Mouse (Mus musculus) retina, postnatal 7 days (tissue): Measurements from ENCODE around the gene Aatf.
"Not testable (repeated sequence)": the region's sequence is repeated elsewhere in the genome, so short reads cannot be mapped to it uniquely, and the experiment has no call there.

ENCODE experiments used
- DNase-seq: peaks from one replicate; pipeline ENCODE4 v3.0.0-alpha.2; 2012; ENCODE audit warnings: low read depth, low spot score

Gene Aatf

DNA sequence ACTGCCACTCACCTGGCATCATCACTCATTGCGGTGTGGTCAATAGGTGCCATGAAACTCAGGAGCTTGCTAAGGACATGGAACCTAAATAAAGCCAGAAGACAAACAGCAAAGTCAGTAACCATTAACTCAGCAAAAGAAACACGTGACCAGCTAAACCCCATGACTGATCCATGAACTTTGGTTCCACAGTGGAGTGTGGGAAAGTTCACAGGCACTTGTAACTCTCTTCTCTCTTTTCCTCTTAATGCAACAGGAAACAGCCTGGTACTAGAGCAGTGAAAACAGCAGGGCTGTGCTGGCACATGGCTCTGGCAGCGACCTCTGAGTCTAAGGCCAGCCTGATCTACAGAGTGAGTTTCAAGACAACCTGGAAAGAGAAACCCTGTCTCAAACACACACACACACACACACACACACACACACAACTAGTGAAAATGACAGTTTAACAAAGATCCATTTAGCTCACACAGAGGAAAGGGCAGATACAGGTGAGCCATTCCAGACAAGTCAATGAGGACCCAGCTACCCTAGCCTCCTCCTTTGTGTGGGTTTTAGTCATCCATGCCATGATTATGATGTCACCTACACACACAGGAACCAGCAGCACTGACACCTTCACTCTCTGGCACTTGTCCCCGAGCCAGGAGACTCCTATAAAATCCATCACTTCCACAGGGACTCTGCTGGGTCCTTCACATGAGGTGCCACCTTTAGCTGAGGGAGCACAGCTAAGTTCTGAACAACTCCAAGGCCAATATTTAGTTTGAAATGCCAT lies 70.6 kb downstream of the Aatf start:
- DNase-seq: no peak

DNA sequence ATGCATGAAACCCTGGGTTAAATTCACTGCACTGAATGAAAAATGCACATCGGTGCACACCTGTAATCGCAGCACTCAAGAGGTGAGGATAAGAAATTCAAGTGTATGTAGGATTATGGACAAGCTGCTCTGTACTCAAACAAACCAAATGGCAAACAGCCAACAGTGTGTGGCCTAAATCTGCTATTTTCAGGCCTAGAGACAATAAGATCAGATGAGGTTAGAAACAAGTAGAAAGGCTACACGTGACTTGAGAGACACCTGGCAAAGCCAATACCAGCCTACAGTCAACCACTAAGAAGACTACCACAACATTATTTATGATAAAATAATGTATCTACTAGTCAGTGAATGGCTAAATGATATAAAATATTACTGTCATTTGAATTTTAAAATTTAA lies 72.9 kb downstream of the Aatf start:
- no peak for DNase-seq

DNA sequence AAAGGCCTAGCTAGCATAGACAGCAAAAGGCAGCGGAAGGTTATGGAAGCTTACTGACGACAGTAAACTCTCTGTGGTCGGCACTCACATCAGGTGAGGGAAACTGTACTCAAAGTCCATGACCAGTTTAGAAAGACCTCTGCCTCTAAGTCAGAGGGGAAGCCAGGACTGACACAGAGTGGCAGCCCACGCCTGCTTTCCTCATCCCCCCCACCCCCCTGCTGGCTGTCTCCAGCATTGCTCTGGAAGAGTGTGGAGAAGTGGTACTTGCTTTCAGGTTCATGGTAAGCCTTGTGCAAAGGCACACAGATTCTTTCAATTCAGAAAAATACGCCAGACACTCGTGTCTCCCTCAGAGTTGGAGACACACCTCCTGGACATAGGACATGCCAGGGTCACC lies 78.4 kb downstream of the Aatf start:
- no peak for DNase-seq

DNA sequence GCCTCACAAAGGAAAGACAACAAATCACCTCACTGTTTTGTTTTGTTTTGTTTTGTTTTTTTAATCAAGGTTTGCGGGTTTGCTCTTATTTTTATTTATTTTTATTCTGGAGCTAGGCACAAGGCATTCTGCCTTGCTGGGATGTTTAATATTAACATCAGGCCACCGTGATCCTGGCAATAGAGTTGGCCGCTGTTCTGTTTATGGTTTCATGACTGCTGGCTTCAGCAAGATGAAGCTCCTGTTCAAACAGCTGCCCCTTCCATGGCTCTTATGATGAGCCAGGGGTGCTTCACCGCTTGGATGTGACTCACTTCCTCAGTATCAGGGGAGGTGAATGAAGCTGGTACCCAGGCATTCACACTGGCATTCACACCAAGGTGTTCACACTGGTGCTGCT lies 83.0 kb downstream of the Aatf start:
- no peak for DNase-seq

DNA sequence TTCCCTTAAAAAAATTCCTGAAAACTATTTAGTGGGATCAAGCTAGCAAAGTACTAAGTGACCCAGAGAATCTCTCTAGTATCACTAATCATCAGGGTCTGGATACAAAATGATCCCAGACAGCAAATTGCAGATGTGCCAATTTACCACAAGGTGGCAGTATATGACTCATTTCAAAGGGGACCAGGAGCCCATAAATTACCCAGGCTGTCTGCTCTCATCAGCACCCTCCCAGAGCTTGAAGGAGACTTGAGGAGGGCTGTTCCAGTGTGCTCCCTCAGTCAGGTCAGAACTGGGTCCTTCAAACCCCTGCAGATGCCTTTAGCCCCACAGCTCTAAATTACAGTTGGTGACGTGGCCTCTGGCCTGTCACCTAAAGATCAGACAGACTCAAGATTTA lies 83.7 kb downstream of the Aatf start:
- DNase-seq: peak; percentile 43

DNA sequence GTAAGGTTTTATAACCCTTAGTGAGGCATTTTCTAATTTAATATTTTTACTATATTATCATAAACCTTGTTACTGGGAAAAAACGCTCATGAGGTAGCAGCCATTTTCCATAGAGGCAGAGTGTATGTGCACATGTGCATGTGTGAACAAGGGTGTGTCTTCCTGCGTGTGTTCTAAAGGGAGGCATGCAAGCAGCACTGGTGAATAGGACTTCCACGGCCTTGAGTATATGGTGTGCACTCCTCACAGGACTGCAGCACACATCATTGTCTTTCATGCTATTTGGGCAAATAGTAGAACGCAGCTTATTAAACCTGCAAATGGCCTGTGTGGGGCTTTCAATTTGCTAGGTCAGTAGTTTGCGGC lies 86.7 kb downstream of the Aatf start:
- DNase-seq: no peak

DNA sequence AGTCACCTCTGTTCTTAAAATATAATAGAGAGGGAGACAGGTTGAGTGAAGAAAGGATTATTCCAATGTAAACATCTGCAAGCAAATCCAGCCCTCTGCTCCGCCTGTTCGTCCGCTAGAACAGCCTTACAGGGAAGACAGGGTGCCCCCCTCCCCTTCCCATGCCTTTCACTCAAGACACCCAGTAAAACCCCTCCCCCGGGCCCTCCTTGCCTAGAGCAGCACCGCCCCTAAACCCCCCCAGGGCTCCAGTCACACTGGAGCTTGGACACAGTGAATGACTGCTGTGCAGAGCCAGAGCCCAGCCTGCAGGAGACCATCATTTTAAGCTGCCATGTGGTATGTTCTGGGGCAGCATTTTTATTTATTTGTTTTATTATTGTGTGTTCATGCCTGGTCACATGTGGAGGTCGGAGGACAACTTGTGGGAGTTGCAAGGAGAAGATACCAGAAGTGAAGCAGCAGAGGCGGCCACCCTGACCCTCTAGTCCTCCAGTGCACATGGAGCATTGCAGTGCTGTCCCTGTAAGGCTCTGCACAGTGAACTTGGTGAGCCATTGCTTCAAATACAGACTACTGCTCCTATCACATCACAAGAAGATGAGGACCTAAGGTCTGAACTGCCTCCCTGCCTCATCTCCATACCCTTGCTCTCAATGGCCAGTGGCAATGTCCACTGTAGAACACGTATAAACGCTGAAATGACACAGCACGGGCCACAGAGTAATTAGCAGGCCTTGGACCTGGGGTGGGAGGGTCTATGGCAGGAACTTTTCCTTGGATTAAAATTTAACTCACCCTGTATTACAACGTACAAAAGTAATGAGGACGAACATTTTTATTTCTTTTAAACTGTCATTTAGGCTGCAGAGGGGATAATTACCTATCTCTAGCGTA lies 87.3 kb downstream of the Aatf start:
- DNase-seq: no peak

DNA sequence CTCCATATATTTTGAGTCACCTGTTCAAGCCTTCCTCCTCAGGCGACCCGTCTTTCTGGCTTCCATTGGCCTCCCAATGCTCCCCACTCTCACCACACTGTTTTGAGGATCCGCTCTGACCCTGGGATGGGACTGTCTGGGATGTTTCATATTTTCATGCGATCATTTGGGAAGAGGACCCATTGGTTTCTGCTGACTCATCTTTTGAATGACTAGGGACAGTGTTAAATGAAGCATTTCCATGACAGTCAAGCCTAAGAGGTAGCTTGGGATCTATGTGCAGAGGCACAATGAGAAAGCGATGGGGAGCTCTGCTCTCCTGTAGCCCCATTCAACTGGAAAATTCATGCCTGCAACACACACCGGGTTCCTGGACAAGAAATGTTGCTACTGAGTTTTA lies 92.5 kb downstream of the Aatf start:
- no peak for DNase-seq

DNA sequence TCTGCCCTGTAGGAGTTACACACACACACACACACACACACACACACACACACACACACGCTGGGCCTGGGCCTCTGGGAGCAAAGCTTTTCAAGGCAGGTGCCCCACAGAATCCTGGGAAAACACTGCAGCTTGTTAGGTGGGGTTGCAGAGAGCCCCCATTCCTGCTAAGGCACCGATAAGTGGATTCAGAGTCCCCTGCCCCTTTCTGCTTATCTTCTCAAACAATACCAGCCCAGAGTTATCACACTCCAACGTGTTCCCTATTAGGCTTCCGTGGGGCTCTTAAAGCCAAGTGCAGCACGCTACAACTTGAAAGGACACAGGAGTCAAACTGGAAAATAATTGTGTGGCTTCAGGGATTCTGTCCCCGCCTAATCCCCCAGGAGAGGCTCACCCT lies 100.2 kb downstream of the Aatf start:
- DNase-seq: no peak

DNA sequence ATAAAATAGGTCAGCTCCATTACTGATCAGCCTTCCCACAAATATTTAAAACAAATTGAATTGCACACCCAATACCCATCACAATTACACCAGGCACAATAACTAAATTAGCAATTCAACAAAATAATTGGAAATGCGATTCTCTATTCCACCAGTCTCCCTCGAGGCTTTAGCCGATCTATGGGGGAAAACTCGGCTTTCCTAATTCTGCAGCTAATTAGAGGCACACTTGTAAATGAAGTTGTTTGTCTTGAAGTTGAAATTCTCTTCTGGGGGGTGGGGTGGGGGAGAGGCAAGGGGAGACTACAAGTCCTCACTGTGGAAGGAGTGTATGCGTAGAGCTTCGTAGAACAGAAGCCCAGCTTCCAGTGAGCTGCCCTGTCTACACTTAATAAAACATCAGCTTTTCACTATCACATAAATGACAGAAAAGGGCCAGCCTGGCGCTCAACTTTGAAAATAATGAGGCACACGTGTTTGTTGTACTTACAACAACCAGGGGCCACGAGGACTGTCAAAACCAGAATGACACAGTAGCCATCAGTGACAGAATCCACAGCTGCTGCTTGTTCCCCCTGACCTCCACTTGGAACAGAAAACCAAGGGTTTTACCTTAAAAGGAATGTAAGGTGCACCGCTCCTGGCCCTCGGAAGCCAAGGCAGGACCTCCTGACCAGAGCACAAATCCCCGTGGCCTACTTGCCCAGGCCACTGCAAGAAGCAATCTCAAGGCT lies 101.0 kb downstream of the Aatf start:
- DNase-seq: no peak

DNA sequence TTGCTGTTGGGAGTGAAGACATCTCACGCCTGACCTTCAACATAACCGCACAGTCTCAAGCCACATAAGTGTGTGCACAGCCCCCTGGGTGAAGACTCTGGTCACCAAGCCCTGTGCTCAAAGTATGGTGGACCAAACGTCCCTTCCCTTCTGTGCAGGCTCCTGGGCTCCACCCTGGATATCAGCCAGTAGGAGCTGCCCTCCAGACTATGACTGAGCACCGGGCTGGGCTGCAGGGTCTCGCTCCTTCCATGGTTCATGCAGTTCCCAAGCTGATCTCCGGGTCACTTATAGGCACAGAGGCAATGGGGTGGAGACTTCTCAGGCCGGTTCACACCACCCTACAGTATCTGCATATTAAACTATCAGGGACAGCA lies 101.7 kb downstream of the Aatf start:
- DNase-seq: no peak

DNA sequence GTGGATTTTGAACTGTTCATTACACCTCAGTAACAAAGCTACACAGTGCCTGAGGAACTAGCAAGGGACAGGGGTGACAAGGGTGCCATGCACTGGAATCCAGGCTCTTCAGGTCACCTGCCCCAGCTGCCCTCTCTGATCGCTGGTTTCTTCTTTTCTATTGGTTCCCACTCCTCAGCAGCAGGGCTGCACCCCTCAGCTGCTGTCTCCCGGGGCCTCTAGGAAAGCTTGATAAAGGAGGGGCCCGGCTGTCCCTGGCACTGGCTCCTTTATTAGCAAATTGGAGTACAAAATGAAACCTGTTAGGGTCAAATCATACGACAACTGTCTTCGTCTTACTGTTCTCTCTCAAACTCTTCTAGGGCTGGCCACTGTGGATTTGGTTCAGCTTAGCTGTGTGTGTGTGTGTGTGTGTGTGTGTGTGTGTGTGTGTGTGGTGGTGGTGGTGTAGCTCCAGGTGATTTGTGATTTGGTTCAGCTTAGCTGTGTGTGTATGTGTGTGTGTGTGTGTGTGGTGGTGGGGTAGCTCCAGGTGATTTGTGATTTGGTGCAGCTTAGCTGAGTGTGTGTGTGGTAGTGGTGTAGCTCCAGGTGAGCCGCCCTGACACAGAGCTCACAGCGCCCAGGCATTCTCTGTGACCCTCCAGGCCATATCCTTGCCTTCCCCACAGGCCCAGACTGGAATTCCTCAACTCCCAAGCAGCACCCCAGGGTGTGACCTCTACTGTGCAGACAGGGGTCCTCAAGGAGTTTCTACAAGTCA lies 102.3 kb downstream of the Aatf start:
- no peak for DNase-seq

DNA sequence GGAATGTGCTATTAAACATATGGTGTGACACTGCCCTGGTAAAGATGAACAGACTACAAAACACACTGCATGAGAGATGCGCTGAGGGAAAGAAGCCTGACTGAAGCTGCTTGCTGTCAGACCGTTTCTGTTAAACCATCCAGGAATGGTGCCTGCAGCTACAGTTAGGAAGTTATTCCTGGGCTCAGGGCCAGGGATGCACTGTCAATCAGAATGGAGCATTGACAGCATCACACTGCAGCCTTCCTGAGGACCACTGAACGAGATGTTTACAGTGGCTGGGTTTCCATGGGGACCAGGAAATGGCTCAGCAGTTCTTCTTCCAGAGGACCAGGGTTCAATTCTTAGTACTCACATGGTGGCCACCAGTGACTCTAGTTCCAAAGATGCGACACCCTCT lies 102.9 kb downstream of the Aatf start:
- DNase-seq: no peak

DNA sequence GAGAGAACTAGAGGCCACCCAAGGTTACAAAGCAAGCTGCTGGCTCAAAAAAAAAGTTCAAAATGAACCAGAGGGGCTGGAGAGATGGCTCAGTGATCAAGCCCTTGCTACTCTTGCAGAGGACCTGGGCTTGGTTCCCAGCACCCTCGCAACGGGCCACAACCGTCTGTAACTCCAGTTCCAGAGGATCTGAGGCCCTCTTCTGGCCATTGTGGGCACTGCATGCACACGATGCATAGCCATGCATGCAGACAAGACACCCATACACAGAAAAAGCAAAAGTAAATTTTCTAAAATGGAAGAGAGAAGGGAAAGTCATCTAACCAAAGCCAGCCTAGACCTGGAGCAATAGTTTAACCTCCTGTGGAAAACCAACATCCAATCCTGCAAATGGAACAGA lies 106.6 kb downstream of the Aatf start:
- no peak for DNase-seq

DNA sequence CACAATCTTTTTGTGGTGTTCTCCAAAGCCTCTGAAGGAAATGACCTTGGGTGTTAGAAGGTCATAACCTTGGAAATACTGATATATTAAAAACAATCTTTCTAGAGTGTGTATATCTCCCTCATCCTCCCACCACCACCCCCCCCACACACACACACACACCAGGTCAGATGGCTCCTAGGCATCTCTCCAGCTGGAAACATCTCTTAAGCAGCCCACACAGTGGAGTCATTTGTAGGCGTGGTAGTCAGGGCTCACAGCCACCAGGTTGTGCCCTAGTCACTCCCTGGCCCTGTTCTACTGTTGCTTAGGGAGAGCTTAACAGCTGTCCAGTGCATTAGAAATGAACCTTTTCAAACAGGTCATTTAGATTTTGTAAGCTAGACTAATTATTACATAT lies 118.3 kb downstream of the Aatf start:
- no peak for DNase-seq

DNA sequence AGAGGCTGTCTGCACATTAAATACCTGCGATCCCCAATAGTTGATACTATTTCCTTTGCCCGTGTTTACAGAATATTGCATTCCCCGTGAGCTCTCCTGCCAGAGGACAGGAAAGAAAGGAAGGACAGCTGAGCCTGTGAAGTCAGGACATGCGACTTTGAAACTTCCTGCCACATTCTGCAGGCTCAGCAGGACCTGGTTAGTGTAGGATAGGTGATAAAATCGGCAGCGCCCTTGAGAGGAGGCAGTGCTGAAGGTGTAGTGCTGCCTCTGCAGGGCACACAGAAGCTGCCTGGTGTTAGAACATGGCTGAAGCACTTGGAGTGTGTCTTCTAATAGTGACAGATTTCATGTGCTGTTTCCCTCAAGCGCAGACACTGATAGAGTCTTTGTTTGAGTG lies 119.8 kb downstream of the Aatf start:
- DNase-seq: no peak

DNA sequence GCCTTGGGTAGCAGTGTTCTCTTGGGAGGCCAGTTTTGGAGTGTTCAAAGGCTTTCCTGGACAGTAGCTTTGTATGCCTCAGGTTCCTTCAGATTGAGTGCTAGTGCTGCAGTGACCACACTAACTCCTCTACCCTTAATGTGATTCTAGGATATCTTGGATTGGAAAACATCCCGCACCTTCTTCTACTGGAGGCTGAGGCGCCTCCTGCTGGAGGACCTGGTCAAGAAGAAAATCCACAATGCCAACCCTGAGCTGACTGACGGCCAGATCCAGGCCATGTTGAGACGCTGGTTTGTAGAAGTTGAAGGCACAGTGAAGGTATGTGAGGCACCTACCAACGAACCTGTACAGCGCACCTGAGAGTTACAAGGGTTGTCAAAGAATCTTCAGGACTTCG lies 121.3 kb downstream of the Aatf start:
- not testable (repeated sequence) for DNase-seq

DNA sequence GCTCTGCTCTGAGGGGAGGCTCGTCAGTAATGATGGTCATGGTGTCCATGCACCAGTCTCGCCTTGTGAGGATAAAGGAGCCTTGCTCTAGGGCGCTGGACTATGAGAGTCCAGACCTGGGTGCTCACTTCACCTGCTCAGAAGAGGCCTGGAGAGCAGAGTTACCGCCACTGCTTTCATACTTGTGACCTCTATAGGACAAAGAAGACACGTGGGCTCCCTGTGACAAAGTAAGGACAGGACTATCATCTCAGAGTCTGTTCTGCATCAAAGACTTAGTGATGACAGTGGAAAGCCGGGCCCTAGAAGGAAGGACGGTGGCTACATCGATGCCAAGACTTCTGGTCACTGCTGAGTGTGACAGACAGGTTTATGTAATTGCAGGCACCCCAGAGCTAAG lies 122.2 kb downstream of the Aatf start:
- DNase-seq: no peak

DNA sequence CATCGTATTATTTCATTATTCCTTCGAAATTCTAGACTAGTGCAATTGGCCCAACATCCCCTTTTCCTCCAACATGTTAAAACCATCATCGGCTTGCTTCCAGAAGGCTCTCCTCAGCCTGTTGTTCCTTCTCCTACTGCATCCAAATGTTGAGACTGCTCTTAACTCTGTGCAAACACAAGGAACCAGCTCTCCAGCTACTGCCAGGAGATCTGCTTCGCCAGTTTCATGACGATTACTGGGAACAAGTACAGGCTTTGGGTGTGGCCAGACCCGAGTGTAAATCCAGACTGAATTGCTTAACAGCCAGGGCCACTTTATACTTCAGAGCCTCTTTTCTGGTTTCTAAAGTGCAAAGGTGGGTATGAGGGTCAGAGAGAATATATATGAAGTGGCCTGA lies 124.0 kb downstream of the Aatf start:
- no peak for DNase-seq

DNA sequence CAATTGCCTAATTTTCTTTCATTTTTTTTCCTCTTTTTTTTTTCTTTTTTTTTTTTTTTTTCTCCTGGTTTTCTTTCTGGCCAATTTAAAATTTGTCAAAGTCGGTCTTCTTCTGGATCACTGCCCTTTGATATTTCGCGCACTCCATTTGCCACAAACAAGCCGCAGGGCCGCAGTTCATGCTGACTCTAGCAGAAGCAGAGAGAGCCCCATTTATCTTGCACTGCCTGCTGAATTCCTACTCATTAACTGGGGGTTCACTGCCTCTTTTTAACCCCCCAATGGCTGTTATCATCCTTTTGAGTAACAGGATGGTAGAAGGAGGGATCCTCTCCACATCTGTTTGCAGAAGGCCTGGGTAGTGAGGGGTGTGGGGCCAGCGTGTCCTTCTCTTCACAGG lies 129.4 kb downstream of the Aatf start:
- DNase-seq: no peak

DNA sequence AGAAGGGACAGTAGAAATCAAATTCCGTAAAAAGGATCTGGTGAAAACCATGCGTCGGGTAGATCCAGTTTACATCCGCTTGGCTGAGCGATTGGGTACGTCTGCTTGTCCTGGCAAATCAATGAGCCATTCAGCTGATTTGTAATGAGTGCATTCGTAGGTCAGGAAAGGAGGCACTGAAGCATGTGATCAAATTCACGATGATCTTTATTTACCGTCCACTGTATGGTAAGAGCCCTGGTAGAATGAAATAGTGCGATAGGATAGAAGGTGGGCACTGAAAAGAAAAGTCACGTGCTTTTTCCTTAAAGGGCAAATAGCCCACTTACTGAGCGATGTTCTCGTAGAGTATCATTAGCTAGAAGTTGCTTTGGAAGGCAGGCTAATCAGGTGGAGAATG lies 130.9 kb downstream of the Aatf start:
- no peak for DNase-seq
